Mouse (Mus musculus): ENCODE measurements at regions not wholly inside any gene's neighbourhood (a gene's known extent, or its start where the extent isn't known, plus 50 kb on each side); places are given as distances from the start of the nearest gene placed in this dataset.
A peak's percentile ranks its signal among the peaks of the same experiment; 100 is the strongest.

GRCm38 (mm10) chr7:74928226-74928927 is 373.8 kb upstream of the Slco3a1 start:
- ATAC-seq (replicated peaks in 1 of 2; ENCODE audit: insufficient read depth in 1 of 2, low FRiP score in 2 of 2, low TSS enrichment in 1 of 2, low read depth in 1 of 2, poor library complexity in 2 of 2, severe bottlenecking in 2 of 2), result peak; percentile 66 to 80; a peak in 3 of 4 replicates

- no peak for ATAC-seq (replicated peaks in 1 of 2; ENCODE audit: insufficient read depth in 1 of 2, low FRiP score in 2 of 2, low TSS enrichment in 1 of 2, low read depth in 1 of 2, poor library complexity in 2 of 2, severe bottlenecking in 2 of 2)
Observed at GRCm38 (mm10) chr7:74926729-74927128, 372.1 kb upstream of the Slco3a1 start.

- ATAC-seq (replicated peaks in 1 of 2; ENCODE audit: insufficient read depth in 1 of 2, low FRiP score in 2 of 2, low TSS enrichment in 1 of 2, low read depth in 1 of 2, poor library complexity in 2 of 2, severe bottlenecking in 2 of 2), result no peak
Observed at GRCm38 (mm10) chr7:74924156-74924555, 369.6 kb upstream of the Slco3a1 start.

- peak; percentile 89 to 98 for ATAC-seq (replicated peaks in 1 of 2; ENCODE audit: insufficient read depth in 1 of 2, low FRiP score in 2 of 2, low TSS enrichment in 1 of 2, low read depth in 1 of 2, poor library complexity in 2 of 2, severe bottlenecking in 2 of 2)
Observed at GRCm38 (mm10) chr7:74908311-74908962, 353.9 kb upstream of the Slco3a1 start.

- no peak for ATAC-seq (replicated peaks in 1 of 2; ENCODE audit: insufficient read depth in 1 of 2, low FRiP score in 2 of 2, low TSS enrichment in 1 of 2, low read depth in 1 of 2, poor library complexity in 2 of 2, severe bottlenecking in 2 of 2)
Observed at GRCm38 (mm10) chr7:74907391-74907790, 352.8 kb upstream of the Slco3a1 start.

- ATAC-seq (replicated peaks in 1 of 2; ENCODE audit: insufficient read depth in 1 of 2, low FRiP score in 2 of 2, low TSS enrichment in 1 of 2, low read depth in 1 of 2, poor library complexity in 2 of 2, severe bottlenecking in 2 of 2), result no peak
Observed at GRCm38 (mm10) chr7:74877466-74877865, 322.9 kb upstream of the Slco3a1 start.

GRCm38 (mm10) chr7:74876667-74877066 is 322.1 kb upstream of the Slco3a1 start:
- ATAC-seq (replicated peaks in 1 of 2; ENCODE audit: insufficient read depth in 1 of 2, low FRiP score in 2 of 2, low TSS enrichment in 1 of 2, low read depth in 1 of 2, poor library complexity in 2 of 2, severe bottlenecking in 2 of 2), result no peak

GRCm38 (mm10) chr7:74870250-74870649 is 315.7 kb upstream of the Slco3a1 start:
- ATAC-seq (replicated peaks in 1 of 2; ENCODE audit: insufficient read depth in 1 of 2, low FRiP score in 2 of 2, low TSS enrichment in 1 of 2, low read depth in 1 of 2, poor library complexity in 2 of 2, severe bottlenecking in 2 of 2), result no peak

GRCm38 (mm10) chr7:74862727-74863126 is 308.1 kb upstream of the Slco3a1 start:
- no peak for ATAC-seq (replicated peaks in 1 of 2; ENCODE audit: insufficient read depth in 1 of 2, low FRiP score in 2 of 2, low TSS enrichment in 1 of 2, low read depth in 1 of 2, poor library complexity in 2 of 2, severe bottlenecking in 2 of 2)

- no peak for ATAC-seq (replicated peaks in 1 of 2; ENCODE audit: insufficient read depth in 1 of 2, low FRiP score in 2 of 2, low TSS enrichment in 1 of 2, low read depth in 1 of 2, poor library complexity in 2 of 2, severe bottlenecking in 2 of 2)
Observed at GRCm38 (mm10) chr7:74844306-74844929, 289.8 kb upstream of the Slco3a1 start.

GRCm38 (mm10) chr7:74823286-74823685 is 268.7 kb upstream of the Slco3a1 start:
- no peak for ATAC-seq (replicated peaks in 1 of 2; ENCODE audit: insufficient read depth in 1 of 2, low FRiP score in 2 of 2, low TSS enrichment in 1 of 2, low read depth in 1 of 2, poor library complexity in 2 of 2, severe bottlenecking in 2 of 2)

- no peak for ATAC-seq (replicated peaks in 1 of 2; ENCODE audit: insufficient read depth in 1 of 2, low FRiP score in 2 of 2, low TSS enrichment in 1 of 2, low read depth in 1 of 2, poor library complexity in 2 of 2, severe bottlenecking in 2 of 2)
Observed at GRCm38 (mm10) chr7:74793241-74793640, 238.7 kb upstream of the Slco3a1 start.

- ATAC-seq (replicated peaks in 1 of 2; ENCODE audit: insufficient read depth in 1 of 2, low FRiP score in 2 of 2, low TSS enrichment in 1 of 2, low read depth in 1 of 2, poor library complexity in 2 of 2, severe bottlenecking in 2 of 2), result no peak
Observed at GRCm38 (mm10) chr7:74788696-74789095, 234.1 kb upstream of the Slco3a1 start.

- no peak for ATAC-seq (replicated peaks in 1 of 2; ENCODE audit: insufficient read depth in 1 of 2, low FRiP score in 2 of 2, low TSS enrichment in 1 of 2, low read depth in 1 of 2, poor library complexity in 2 of 2, severe bottlenecking in 2 of 2)
Observed at GRCm38 (mm10) chr7:74771435-74772406, 217.1 kb upstream of the Slco3a1 start.

- no peak for ATAC-seq (replicated peaks in 1 of 2; ENCODE audit: insufficient read depth in 1 of 2, low FRiP score in 2 of 2, low TSS enrichment in 1 of 2, low read depth in 1 of 2, poor library complexity in 2 of 2, severe bottlenecking in 2 of 2)
Observed at GRCm38 (mm10) chr7:74766550-74766949, 212.0 kb upstream of the Slco3a1 start.

GRCm38 (mm10) chr7:74757469-74757868 is 202.9 kb upstream of the Slco3a1 start:
- ATAC-seq (replicated peaks in 1 of 2; ENCODE audit: insufficient read depth in 1 of 2, low FRiP score in 2 of 2, low TSS enrichment in 1 of 2, low read depth in 1 of 2, poor library complexity in 2 of 2, severe bottlenecking in 2 of 2), result no peak

GRCm38 (mm10) chr7:74747704-74748103 is 193.1 kb upstream of the Slco3a1 start:
- no peak for ATAC-seq (replicated peaks in 1 of 2; ENCODE audit: insufficient read depth in 1 of 2, low FRiP score in 2 of 2, low TSS enrichment in 1 of 2, low read depth in 1 of 2, poor library complexity in 2 of 2, severe bottlenecking in 2 of 2)

Data from hematopoietic stem cell, adult 5-6 weeks (primary cell).